Mouse (Mus musculus): ENCODE results near the gene Mybpc1. TPM values are rescaled to one million over a fixed set of nuclear protein-coding genes. Genes with fewer than 3 reads are reported as not detected.

The Mybpc1 gene
- 0.58 TPM for total RNA-seq (2023)

GRCm38 (mm10) chr10:88604943-88605342 is at the start of gene Mybpc1:
TSS of gene Mybpc1 (minus strand) at chr10:88605152.

GRCm38 (mm10) chr10:88503421-88504314 is 101.3 kb downstream of the Mybpc1 start, which contains the start of gene Chpt1:
TSS of gene Chpt1 (minus strand) at chr10:88504073.

Other genes starting within 250 kb of the Mybpc1 start
- gene Dram1, start 226.1 kb downstream of the Mybpc1 start, total RNA-seq (2023), result 0.58 TPM
- 31.1 TPM for gene Gnptab, start 226.0 kb downstream of the Mybpc1 start, total RNA-seq (2023)
- not detected for gene Sycp3, start 145.6 kb downstream of the Mybpc1 start, total RNA-seq (2023)
- gene Chpt1, start 101.1 kb downstream of the Mybpc1 start, total RNA-seq (2023), result 4.5 TPM
- 4.2 TPM for gene Spic, start 79.9 kb upstream of the Mybpc1 start, total RNA-seq (2023)
- gene Arl1, start 125.7 kb upstream of the Mybpc1 start, total RNA-seq (2023), result 32.2 TPM
- gene Utp20, start 221.7 kb upstream of the Mybpc1 start, total RNA-seq (2023), result 52.7 TPM

Measured in CD8-positive naive resting alpha-beta T cell, adult 57 days (primary cell).